Mouse (Mus musculus): ENCODE measurements at regions not wholly inside any gene's neighbourhood (a gene's known extent, or its start where the extent isn't known, plus 50 kb on each side); places are given as distances from the start of the nearest gene placed in this dataset.

DNA sequence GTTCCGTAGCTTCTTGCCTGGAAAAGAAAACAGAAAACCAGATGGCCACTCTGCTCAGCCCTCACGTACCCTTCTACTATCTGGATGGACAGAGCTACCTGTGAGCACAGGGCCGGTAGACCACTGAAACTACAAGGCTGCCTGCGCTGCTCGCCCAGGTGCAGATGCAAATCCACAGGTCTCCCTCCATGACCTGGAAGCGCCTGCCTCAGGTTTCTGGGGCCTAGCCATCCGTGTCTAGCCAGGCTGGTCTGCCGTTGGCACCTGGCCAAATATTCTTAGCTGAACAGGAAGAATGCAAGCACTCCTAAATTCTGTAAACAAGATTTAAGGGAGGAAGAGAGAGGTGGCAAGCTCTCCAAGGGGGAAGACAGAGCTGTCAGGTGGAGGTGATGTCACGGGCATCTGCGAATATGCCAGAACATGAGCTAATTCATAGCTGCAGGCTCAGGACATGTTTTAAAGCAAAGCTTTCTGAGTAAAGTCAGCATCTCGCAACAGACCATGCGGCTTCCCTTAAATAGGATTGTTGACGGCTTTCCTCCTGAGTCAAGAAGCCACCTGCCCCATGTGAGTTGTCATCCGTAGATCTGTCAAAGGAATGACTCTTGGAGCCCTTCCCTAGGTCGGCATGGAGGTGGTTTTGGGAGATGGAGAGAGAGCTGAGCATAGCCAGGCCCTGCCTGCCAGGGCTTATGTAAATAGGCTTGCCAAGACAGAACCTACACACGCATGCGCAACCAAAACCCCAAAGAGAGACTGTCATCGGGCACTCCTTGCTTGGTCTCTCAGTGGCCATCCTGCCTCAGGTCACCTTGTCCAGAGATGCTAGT is 76.8 kb upstream of the Synm start:
- Histone ChIP-seq H3K36me3 (ENCODE audit: control insufficient read depth, insufficient read depth) (no peaks in the 10 kb centered on the region), H3K27me3 (ENCODE audit: control insufficient read depth, insufficient read depth, insufficient read length) (peaks cover 5% of the 10 kb centered on the region), H3K79me3 (ENCODE audit: low read depth) (no peaks in the 10 kb centered on the region), H3K79me2 (ENCODE audit: control insufficient read depth, insufficient read depth) (no peaks in the 10 kb centered on the region), H3K4me3 (ENCODE audit: insufficient read depth, poor library complexity, severe bottlenecking) (no peak overlapping the region), H3ac (ENCODE audit: control insufficient read depth, insufficient read length, low read depth) (no peak overlapping the region)
- TF ChIP-seq CEBPB (IDR thresholded peaks at IDR 0.05; ENCODE audit: low read depth) = no peak
- TF ChIP-seq FOSL1 (IDR thresholded peaks at IDR 0.05; ENCODE audit: insufficient read depth, low read length, poor library complexity, severe bottlenecking) = no peak
- TF ChIP-seq MYOG (IDR thresholded peaks at IDR 0.05; ENCODE audit: control insufficient read depth, extremely low read depth, insufficient read length) = no peak
- TF ChIP-seq CTCF (IDR thresholded peaks at IDR 0.05; ENCODE audit: control insufficient read depth, insufficient read depth, insufficient read length) = no peak
- no peak for TF ChIP-seq USF1 (IDR thresholded peaks at IDR 0.05; ENCODE audit: low read depth)
- no peak for TF ChIP-seq MYOD1 (IDR thresholded peaks at IDR 0.05; ENCODE audit: control insufficient read depth, insufficient read length, low read depth)
- TF ChIP-seq MAX (IDR thresholded peaks at IDR 0.05) = no peak

DNA sequence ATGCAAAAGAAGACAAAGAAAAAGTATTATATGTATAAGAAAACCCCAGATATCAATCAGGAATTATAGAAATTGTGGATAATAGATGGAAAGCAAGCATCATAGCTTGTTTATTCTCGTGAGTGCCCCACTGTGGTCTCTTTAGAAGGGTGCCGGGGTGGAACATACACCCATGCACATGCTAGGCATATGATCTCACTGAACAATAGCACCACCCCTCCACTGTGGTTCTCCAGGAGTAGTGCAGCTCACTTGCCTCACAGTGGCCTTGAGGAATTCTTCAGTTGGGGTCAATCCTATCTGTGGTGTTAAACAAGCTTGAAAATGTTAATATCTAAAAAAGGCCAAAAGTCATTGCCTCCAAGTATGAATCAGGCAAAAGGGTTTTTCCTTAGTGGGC is 72.2 kb upstream of the Synm start:
- H3K4me3 ChIP-seq (ENCODE audit: insufficient read depth, poor library complexity, severe bottlenecking) = no peak overlapping the region
- no peak overlapping the region for H3ac ChIP-seq (ENCODE audit: control insufficient read depth, insufficient read length, low read depth)
- H3K27me3 ChIP-seq (ENCODE audit: control insufficient read depth, insufficient read depth, insufficient read length) = peaks cover 36% of the 10 kb centered on the region
- no peaks in the 10 kb centered on the region for H3K79me3 ChIP-seq (ENCODE audit: low read depth)
- TF ChIP-seq MYOD1 (IDR thresholded peaks at IDR 0.05; ENCODE audit: control insufficient read depth, insufficient read length, low read depth) (no peak), MYOG (IDR thresholded peaks at IDR 0.05; ENCODE audit: control insufficient read depth, extremely low read depth, insufficient read length) (no peak), USF1 (IDR thresholded peaks at IDR 0.05; ENCODE audit: low read depth) (no peak), CTCF (IDR thresholded peaks at IDR 0.05; ENCODE audit: control insufficient read depth, insufficient read depth, insufficient read length) (no peak), FOSL1 (IDR thresholded peaks at IDR 0.05; ENCODE audit: insufficient read depth, low read length, poor library complexity, severe bottlenecking) (no peak), CEBPB (IDR thresholded peaks at IDR 0.05; ENCODE audit: low read depth) (no peak), MAX (IDR thresholded peaks at IDR 0.05) (no peak)
- no peaks in the 10 kb centered on the region for H3K79me2 ChIP-seq (ENCODE audit: control insufficient read depth, insufficient read depth)
- no peaks in the 10 kb centered on the region for H3K36me3 ChIP-seq (ENCODE audit: control insufficient read depth, insufficient read depth)

DNA sequence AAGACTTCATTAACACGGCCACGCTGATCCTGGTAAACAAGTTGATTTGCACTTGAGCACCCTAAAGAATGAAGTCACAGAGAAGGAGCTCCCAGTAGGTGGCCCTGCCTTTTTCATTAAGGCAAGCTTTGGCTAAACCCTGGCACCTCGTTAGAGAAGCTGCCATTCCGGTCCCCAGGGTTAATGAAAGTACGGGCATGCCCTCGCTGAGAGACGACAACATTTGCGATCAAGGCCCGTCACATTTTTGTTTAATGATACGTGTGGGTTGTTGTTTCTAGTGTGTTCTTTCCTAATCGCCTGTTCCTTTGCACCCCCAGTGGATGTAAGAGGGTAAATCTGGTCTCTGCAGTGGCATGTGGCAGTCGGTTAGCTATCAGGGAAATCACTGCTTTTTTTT is 67.8 kb upstream of the Synm start:
- no peaks in the 10 kb centered on the region for H3K79me2 ChIP-seq (ENCODE audit: control insufficient read depth, insufficient read depth)

DNA sequence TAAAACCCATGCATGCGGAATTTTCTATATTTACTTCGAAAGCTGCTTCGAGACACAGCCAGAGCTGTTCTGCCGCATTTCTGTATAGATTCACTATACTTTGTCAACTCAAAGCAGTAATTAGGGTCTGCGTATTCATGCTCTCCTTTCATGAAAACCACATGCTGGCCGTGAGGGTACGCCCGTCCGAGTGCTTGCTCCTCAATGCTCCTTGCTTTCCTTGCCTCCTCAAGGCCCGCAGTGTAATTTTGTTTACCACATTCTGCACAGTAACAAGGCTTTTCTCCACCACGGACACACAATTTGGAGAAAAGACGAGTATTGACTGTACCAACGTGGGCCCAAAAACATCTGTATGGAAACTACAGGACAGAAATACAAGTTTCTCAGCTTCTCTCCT is 67.4 kb upstream of the Synm start:
- H3K79me3 ChIP-seq (ENCODE audit: low read depth) = no peaks in the 10 kb centered on the region
- H3K27me3 ChIP-seq (ENCODE audit: control insufficient read depth, insufficient read depth, insufficient read length) = peaks cover 47% of the 10 kb centered on the region
- H3K79me2 ChIP-seq (ENCODE audit: control insufficient read depth, insufficient read depth) = no peaks in the 10 kb centered on the region
- H3ac ChIP-seq (ENCODE audit: control insufficient read depth, insufficient read length, low read depth) = no peak overlapping the region
- H3K4me3 ChIP-seq (ENCODE audit: insufficient read depth, poor library complexity, severe bottlenecking) = no peak overlapping the region
- no peak for TF ChIP-seq MYOG (IDR thresholded peaks at IDR 0.05; ENCODE audit: control insufficient read depth, extremely low read depth, insufficient read length)
- no peak for TF ChIP-seq CTCF (IDR thresholded peaks at IDR 0.05; ENCODE audit: control insufficient read depth, insufficient read depth, insufficient read length)
- TF ChIP-seq FOSL1 (IDR thresholded peaks at IDR 0.05; ENCODE audit: insufficient read depth, low read length, poor library complexity, severe bottlenecking) = no peak
- H3K36me3 ChIP-seq (ENCODE audit: control insufficient read depth, insufficient read depth) = no peaks in the 10 kb centered on the region

More for the DNA sequence above, 67.8 kb upstream of the Synm start:
- Histone ChIP-seq H3ac (ENCODE audit: control insufficient read depth, insufficient read length, low read depth) (no peak overlapping the region), H3K4me3 (ENCODE audit: insufficient read depth, poor library complexity, severe bottlenecking) (no peak overlapping the region), H3K36me3 (ENCODE audit: control insufficient read depth, insufficient read depth) (no peaks in the 10 kb centered on the region), H3K27me3 (ENCODE audit: control insufficient read depth, insufficient read depth, insufficient read length) (peaks cover 44% of the 10 kb centered on the region), H3K79me3 (ENCODE audit: low read depth) (no peaks in the 10 kb centered on the region)
- no peak for TF ChIP-seq MAX (IDR thresholded peaks at IDR 0.05)
- no peak for TF ChIP-seq CTCF (IDR thresholded peaks at IDR 0.05; ENCODE audit: control insufficient read depth, insufficient read depth, insufficient read length)
- no peak for TF ChIP-seq USF1 (IDR thresholded peaks at IDR 0.05; ENCODE audit: low read depth)
- TF ChIP-seq FOSL1 (IDR thresholded peaks at IDR 0.05; ENCODE audit: insufficient read depth, low read length, poor library complexity, severe bottlenecking) = no peak
- TF ChIP-seq MYOD1 (IDR thresholded peaks at IDR 0.05; ENCODE audit: control insufficient read depth, insufficient read length, low read depth) = no peak
- TF ChIP-seq CEBPB (IDR thresholded peaks at IDR 0.05; ENCODE audit: low read depth) = no peak
- no peak for TF ChIP-seq MYOG (IDR thresholded peaks at IDR 0.05; ENCODE audit: control insufficient read depth, extremely low read depth, insufficient read length)

DNA sequence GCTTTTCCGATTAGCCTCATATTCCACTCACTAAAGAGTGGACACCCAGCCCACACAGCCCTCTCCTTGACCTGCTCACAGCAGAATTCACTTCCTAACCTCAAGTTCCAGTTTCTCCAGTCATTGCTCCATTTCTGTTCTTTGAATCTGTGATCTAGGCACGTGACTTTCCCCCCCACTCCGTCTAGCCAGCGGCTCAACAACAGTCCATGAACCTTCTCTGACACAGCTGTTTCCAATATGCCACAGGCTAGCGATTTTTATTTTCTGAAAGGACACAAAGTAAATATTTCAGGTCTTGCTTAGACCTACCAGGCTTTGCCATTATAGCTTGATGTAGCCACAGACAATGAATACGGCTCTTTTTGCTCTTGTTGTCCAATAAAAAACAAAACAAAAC is 66.8 kb upstream of the Synm start:
- Histone ChIP-seq H3K4me3 (ENCODE audit: insufficient read depth, poor library complexity, severe bottlenecking) (no peak overlapping the region), H3K79me2 (ENCODE audit: control insufficient read depth, insufficient read depth) (no peaks in the 10 kb centered on the region), H3ac (ENCODE audit: control insufficient read depth, insufficient read length, low read depth) (no peak overlapping the region), H3K36me3 (ENCODE audit: control insufficient read depth, insufficient read depth) (no peaks in the 10 kb centered on the region), H3K27me3 (ENCODE audit: control insufficient read depth, insufficient read depth, insufficient read length) (peaks cover 47% of the 10 kb centered on the region), H3K79me3 (ENCODE audit: low read depth) (no peaks in the 10 kb centered on the region)
- no peak for TF ChIP-seq MAX (IDR thresholded peaks at IDR 0.05)
- TF ChIP-seq MYOG (IDR thresholded peaks at IDR 0.05; ENCODE audit: control insufficient read depth, extremely low read depth, insufficient read length) = no peak
- TF ChIP-seq CEBPB (IDR thresholded peaks at IDR 0.05; ENCODE audit: low read depth) = no peak
- TF ChIP-seq CTCF (IDR thresholded peaks at IDR 0.05; ENCODE audit: control insufficient read depth, insufficient read depth, insufficient read length) = no peak
- TF ChIP-seq MYOD1 (IDR thresholded peaks at IDR 0.05; ENCODE audit: control insufficient read depth, insufficient read length, low read depth) = no peak
- TF ChIP-seq USF1 (IDR thresholded peaks at IDR 0.05; ENCODE audit: low read depth) = peak; percentile 17
